Mouse (Mus musculus) MEL (cell line): Measurements from ENCODE around the gene Nmi. TPM values are rescaled to one million over a fixed set of nuclear protein-coding genes. Genes with fewer than 3 reads are reported as not detected.

Experiments used
- DNase-seq: peaks from one replicate; pipeline ENCODE4 v3.0.0; 2011; ENCODE audit warnings: low read depth, low spot score
- H3K27ac ChIP-seq: 2 replicates; pipeline ENCODE4 v1.5.1; 2012; ENCODE audit warnings: low read depth, mild to moderate bottlenecking, control low read depth, low read length, moderate library complexity; ENCODE audit not compliant: control insufficient read depth
- H3K27me3 ChIP-seq, 2 experiments: fragments of 150-350 bp in 1 of 2; sonication (generic) in 1 of 2; 2 replicates each; pipeline ENCODE4 v1.6.1; 2012; ENCODE audit warnings: low read length in 2 of 2, mild to moderate bottlenecking in 2 of 2, improper control_type of control experiment in 1 of 2, moderate library complexity in 1 of 2; ENCODE audit not compliant: insufficient read depth in 2 of 2, control insufficient read depth in 1 of 2
- H3K36me3 ChIP-seq, 2 experiments: 2 replicates each; pipeline ENCODE4 v1.6.1; 2012 to 2014; ENCODE audit warnings: low read length in 2 of 2, improper control_type of control experiment in 1 of 2, inconsistent platforms in 1 of 2, mild to moderate bottlenecking in 1 of 2; ENCODE audit not compliant: insufficient read depth in 2 of 2, control insufficient read depth in 1 of 2
- H3K4me1 ChIP-seq, 2 experiments: fragments of 150-350 bp in 1 of 2; sonication (generic) in 1 of 2; 2 replicates each; pipeline ENCODE4 v1.6.1; 2012; ENCODE audit warnings: low read length in 2 of 2, improper control_type of control experiment in 1 of 2, mild to moderate bottlenecking in 1 of 2; ENCODE audit not compliant: insufficient read depth in 2 of 2, control insufficient read depth in 1 of 2
- H3K4me3 ChIP-seq, 2 experiments: fragments of 150-350 bp in 1 of 2; sonication (generic) in 1 of 2; 2 replicates each; pipeline ENCODE4 v1.5.1; 2012; ENCODE audit warnings: low read depth in 2 of 2, low read length in 2 of 2, mild to moderate bottlenecking in 2 of 2, moderate library complexity in 2 of 2, control low read depth in 1 of 2, improper control_type of control experiment in 1 of 2; ENCODE audit not compliant: control insufficient read depth in 1 of 2, insufficient read depth in 1 of 2
- H3K79me2 ChIP-seq: 2 replicates; pipeline ENCODE4 v1.6.1; 2012; ENCODE audit warnings: mild to moderate bottlenecking, low read length, moderate library complexity; ENCODE audit not compliant: control insufficient read depth, poor library complexity, insufficient read depth
- H3K9ac ChIP-seq: 2 replicates; pipeline ENCODE4 v1.6.1; 2012; ENCODE audit warnings: low read depth, mild to moderate bottlenecking, control low read depth, low read length, moderate library complexity; ENCODE audit not compliant: control insufficient read depth, poor library complexity, severe bottlenecking
- H3K9me3 ChIP-seq: fragments of 150-350 bp; sonication (generic); replicated peaks from 2 replicates; pipeline ENCODE4 v1.6.1; 2012; ENCODE audit warnings: mild to moderate bottlenecking, low read length, improper control_type of control experiment, moderate library complexity; ENCODE audit not compliant: insufficient read depth
- BHLHE40 ChIP-seq: IDR thresholded peaks from 2 replicates; pipeline ENCODE4 v1.6.1; 2012; ENCODE audit warnings: low read depth, mild to moderate bottlenecking, inconsistent platforms, low read length, improper control_type of control experiment, borderline replicate concordance
- CHD2 ChIP-seq: IDR thresholded peaks from 2 replicates; pipeline ENCODE4 v1.6.1; 2011; ENCODE audit warnings: low read length, improper control_type of control experiment
- E2F4 ChIP-seq: IDR thresholded peaks from 2 replicates; pipeline ENCODE4 v1.6.1; 2011; ENCODE audit warnings: low read depth, low read length, improper control_type of control experiment, borderline replicate concordance
- GATA1 ChIP-seq: IDR thresholded peaks from 2 replicates; pipeline ENCODE4 v1.6.1; 2011; ENCODE audit warnings: low read depth, low read length, improper control_type of control experiment
- KAT2A ChIP-seq: conservative IDR thresholded peaks from 2 replicates; pipeline ENCODE4 v1.6.1; 2012; ENCODE audit warnings: low read depth, low read length, improper control_type of control experiment, inconsistent platforms
- MAFK ChIP-seq: IDR thresholded peaks from 2 replicates; pipeline ENCODE4 v1.6.1; 2011; ENCODE audit warnings: low read depth, mild to moderate bottlenecking, low read length, improper control_type of control experiment, borderline replicate concordance
- MAZ ChIP-seq: IDR thresholded peaks from 2 replicates; pipeline ENCODE4 v1.6.1; 2012; ENCODE audit warnings: low read depth, mild to moderate bottlenecking, inconsistent platforms, low read length, improper control_type of control experiment
- MEF2A ChIP-seq: IDR thresholded peaks from 2 replicates; pipeline ENCODE4 v1.6.1; 2014; ENCODE audit warnings: low read depth, mild to moderate bottlenecking, inconsistent platforms, low read length, improper control_type of control experiment; ENCODE audit not compliant: poor library complexity, insufficient replicate concordance, severe bottlenecking; ENCODE audit errors: extremely low read depth
- MYB ChIP-seq: IDR thresholded peaks from 2 replicates; pipeline ENCODE4 v1.6.1; 2011; ENCODE audit warnings: mild to moderate bottlenecking, low read depth, low read length, improper control_type of control experiment
- NRF1 ChIP-seq: IDR thresholded peaks from 2 replicates; pipeline ENCODE4 v1.6.1; 2014; ENCODE audit warnings: low read depth, mild to moderate bottlenecking, inconsistent platforms, low read length, improper control_type of control experiment, moderate library complexity; ENCODE audit not compliant: poor library complexity, insufficient read depth, severe bottlenecking
- RCOR1 ChIP-seq: IDR thresholded peaks from 2 replicates; pipeline ENCODE4 v1.6.1; 2012; ENCODE audit warnings: low read depth, mild to moderate bottlenecking, inconsistent platforms, low read length, improper control_type of control experiment
- SIN3A ChIP-seq: IDR thresholded peaks from 2 replicates; pipeline ENCODE4 v1.6.1; 2012; ENCODE audit warnings: low read length, improper control_type of control experiment, inconsistent platforms
- SMC3 ChIP-seq: IDR thresholded peaks from 2 replicates; pipeline ENCODE4 v1.6.1; 2011; ENCODE audit warnings: low read depth, low read length, improper control_type of control experiment
- TAL1 ChIP-seq: IDR thresholded peaks from 2 replicates; pipeline ENCODE4 v1.6.1; 2012; ENCODE audit warnings: mild to moderate bottlenecking, inconsistent platforms, low read length, moderate library complexity, mixed read lengths
- UBTF ChIP-seq: IDR thresholded peaks from 2 replicates; pipeline ENCODE4 v1.6.1; 2012; ENCODE audit warnings: low read depth, mild to moderate bottlenecking, inconsistent platforms, low read length, improper control_type of control experiment, moderate library complexity, borderline replicate concordance; ENCODE audit not compliant: insufficient read depth
- USF1 ChIP-seq: IDR thresholded peaks from 2 replicates; pipeline ENCODE4 v1.6.1; 2014; ENCODE audit warnings: low read depth, mild to moderate bottlenecking, inconsistent platforms, low read length, improper control_type of control experiment, moderate library complexity
- USF2 ChIP-seq, 2 experiments: IDR thresholded peaks; 2 replicates each; pipeline ENCODE4 v1.6.1; 2011 to 2012; ENCODE audit warnings: improper control_type of control experiment in 2 of 2, low read length in 2 of 2, borderline replicate concordance in 1 of 2, inconsistent platforms in 1 of 2, low read depth in 1 of 2, mild to moderate bottlenecking in 1 of 2; ENCODE audit not compliant: insufficient read depth in 1 of 2
- ZC3H11A ChIP-seq: IDR thresholded peaks from 2 replicates; pipeline ENCODE4 v1.6.1; 2012; ENCODE audit warnings: low read depth, mild to moderate bottlenecking, inconsistent platforms, low read length, improper control_type of control experiment
- ZKSCAN1 ChIP-seq: IDR thresholded peaks from 2 replicates; pipeline ENCODE4 v1.6.1; 2012; ENCODE audit warnings: low read depth, mild to moderate bottlenecking, inconsistent platforms, low read length, improper control_type of control experiment, moderate library complexity
- ZMIZ1 ChIP-seq: IDR thresholded peaks from 2 replicates; pipeline ENCODE4 v1.6.1; 2012; ENCODE audit warnings: low read depth, mild to moderate bottlenecking, inconsistent platforms, low read length, improper control_type of control experiment, moderate library complexity
- polyA plus RNA-seq, 2 experiments: library from polyadenylated mRNA; stranded (reverse) in 1 of 2; unstranded in 1 of 2; fragments of >175 nt in 1 of 2; fragments of >200 nt in 1 of 2; gene quantifications; 2 replicates each; pipeline versions ENCODE4 v1.2.1 to v1.2.4; 2012; ENCODE audit warnings: low replicate concordance in 2 of 2, low read depth in 1 of 2; ENCODE audit not compliant: insufficient read length in 2 of 2, insufficient read depth in 1 of 2, missing spikeins in 1 of 2
- total RNA-seq: library from RNA; depleted of rRNA; stranded (reverse); fragments of 300-350 nt; gene quantifications from 2 replicates; pipeline ENCODE4 v1.2.3, GENCODE M21; 2012

Nmi gene
- total and polyA plus RNA-seq, 3 experiments, result 12.1 to 14.1 TPM; not detected in 1

DNA sequence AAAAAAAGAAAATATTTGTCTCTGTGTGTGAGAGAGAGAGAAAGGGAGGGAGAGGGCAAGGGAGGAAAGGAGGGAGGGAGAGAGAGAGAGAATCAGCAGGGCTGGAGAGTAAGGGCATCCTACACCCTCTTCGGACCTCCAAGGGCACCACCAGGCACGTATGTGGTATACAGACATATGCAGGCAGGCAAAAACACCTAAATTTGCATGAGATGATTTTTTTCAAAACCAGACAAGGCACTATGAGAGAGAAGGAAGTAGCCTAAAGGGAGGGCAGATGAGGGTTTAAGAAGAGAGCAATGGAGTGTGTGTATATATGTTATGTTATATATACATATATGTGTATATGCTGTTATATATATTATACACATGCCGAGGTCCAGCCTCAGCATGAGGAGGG, 6.0 kb downstream of the Nmi start:
- no peaks in the 10 kb centered on the region for H3K79me2 ChIP-seq
- H3K36me3 ChIP-seq, result no peaks in the 10 kb centered on the region
- no peak for DNase-seq
- no peaks in the 10 kb centered on the region for H3K27me3 ChIP-seq
- no peak overlapping the region for H3K27ac ChIP-seq
- TF ChIP-seq NRF1 (no peak), SIN3A (no peak), ZC3H11A (no peak), RCOR1 (no peak), USF2 (IDR thresholded peaks at IDR 0.05; ENCODE audit: borderline replicate concordance in 1 of 2, insufficient read depth in 1 of 2, low read depth in 1 of 2, low read length in 2 of 2) (no peak), MYB (no peak), E2F4 (no peak), MEF2A (no peak), TAL1 (no peak), SMC3 (no peak), BHLHE40 (no peak), ZMIZ1 (no peak), CHD2 (no peak), USF1 (no peak), UBTF (no peak), GATA1 (no peak), MAZ (no peak), MAFK (no peak), KAT2A (no peak)
- H3K4me1 ChIP-seq, result no peaks in the 10 kb centered on the region
- no peak overlapping the region for H3K4me3 ChIP-seq
- no peak overlapping the region for H3K9ac ChIP-seq
- H3K9me3 ChIP-seq, result no peaks in the 10 kb centered on the region

DNA sequence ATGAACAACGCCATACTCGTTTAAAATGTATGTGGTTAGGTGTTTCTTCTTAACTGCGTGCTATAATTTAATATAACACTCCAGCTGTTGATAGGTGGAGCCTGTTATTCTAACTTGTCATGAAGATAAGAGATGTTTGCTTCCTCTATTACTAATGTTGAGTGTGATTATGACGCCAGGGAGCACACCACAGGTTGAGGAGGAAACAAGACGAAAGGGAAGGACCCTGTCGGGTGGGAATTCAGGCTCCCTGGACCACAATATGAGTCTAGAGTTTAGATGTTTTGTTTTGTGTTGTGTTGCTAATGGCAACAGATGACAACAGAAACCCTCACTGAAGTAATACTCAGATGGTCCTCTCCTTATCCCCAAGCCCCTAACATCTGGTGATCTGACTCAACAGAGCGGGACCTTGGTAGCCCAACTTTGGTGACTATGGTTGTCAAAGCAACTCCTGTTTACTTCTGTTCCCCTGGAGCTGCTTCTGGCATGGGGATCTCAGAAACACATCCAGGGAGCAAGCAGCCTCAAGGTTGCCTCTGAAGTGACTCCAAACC, 19.6 kb downstream of the Nmi start:
- no peak for TF ChIP-seq BHLHE40
- no peak for TF ChIP-seq MEF2A
- TF ChIP-seq ZKSCAN1, result no peak
- Histone ChIP-seq H3K36me3 (peaks cover 0 to 4% of the 10 kb centered on the region in 2 experiments; a peak in 1 of 4 replicates), H3K9ac (no peak overlapping the region)

More for the DNA sequence above, 19.6 kb downstream of the Nmi start:
- Histone ChIP-seq H3K79me2 (no peaks in the 10 kb centered on the region), H3K4me1 (peaks cover 4 to 6% of the 10 kb centered on the region in 2 experiments), H3K27ac (no peak overlapping the region), H3K27me3 (no peaks in the 10 kb centered on the region), H3K9me3 (no peaks in the 10 kb centered on the region), H3K4me3 (no peak overlapping the region)
- DNase-seq, result peak; percentile 54
